Mouse (Mus musculus) layer of hippocampus, postnatal 10 days (tissue): ENCODE measurements at regions not wholly inside any gene's neighbourhood (a gene's known extent, or its start where the extent isn't known, plus 50 kb on each side); places are given as distances from the start of the nearest gene placed in this dataset.
A peak's percentile ranks its signal among the peaks of the same experiment; 100 is the strongest.

Source experiments
- DNase-seq, 2 experiments: peaks; one replicate each; pipeline ENCODE4 v3.0.0; 2021; ENCODE audit warnings: low spot score in 2 of 2

GRCm38 (mm10) chr13:34800906-34801305 is 66.3 kb downstream of the Fam50b start:
- DNase-seq = no peak

- no peak for DNase-seq
These were observed 68.5 kb upstream of the Prpf4b start for GRCm38 (mm10) chr13:34806532-34807092.

- no peak for DNase-seq
These were observed 65.6 kb upstream of the Prpf4b start for GRCm38 (mm10) chr13:34809536-34809935.

- peak; percentile 63 to 67 for DNase-seq
These were observed 60.7 kb upstream of the Prpf4b start for GRCm38 (mm10) chr13:34814161-34815056.

- DNase-seq = no peak
These were observed 60.1 kb upstream of the Prpf4b start for GRCm38 (mm10) chr13:34815057-34815410.

- DNase-seq = no peak
These were observed 56.9 kb upstream of the Prpf4b start for GRCm38 (mm10) chr13:34818211-34818610.

- no peak for DNase-seq
These were observed 54.7 kb upstream of the Prpf4b start for GRCm38 (mm10) chr13:34820423-34820822.

- no peak for DNase-seq
These were observed 53.2 kb upstream of the Prpf4b start for GRCm38 (mm10) chr13:34821946-34822345.

- no peak for DNase-seq
These were observed 50.9 kb upstream of the Prpf4b start for GRCm38 (mm10) chr13:34824157-34824556.
